Mouse (Mus musculus) midbrain, embryonic 10.5 days (tissue): ENCODE data around the gene Erfe. TPM values are rescaled to one million over a fixed set of nuclear protein-coding genes. Genes with fewer than 3 reads are reported as not detected.

Source experiments
- DNase-seq: peaks from one replicate; pipeline ENCODE4 v3.0.0-alpha.2; 2017; ENCODE audit warnings: low spot score
- H3K27ac ChIP-seq: fragments of 300-500 bp; sonication (generic); replicated peaks from 2 replicates; pipeline ENCODE4 v1.5.1; 2016; ENCODE audit warnings: mild to moderate bottlenecking
- H3K27me3 ChIP-seq: fragments of 300-500 bp; sonication (generic); 2 replicates; pipeline ENCODE4 v1.6.1; 2016; ENCODE audit warnings: low read depth, mild to moderate bottlenecking; ENCODE audit not compliant: poor library complexity, severe bottlenecking
- H3K36me3 ChIP-seq: fragments of 300-500 bp; sonication (generic); 2 replicates; pipeline ENCODE4 v1.6.1; 2016; ENCODE audit warnings: mild to moderate bottlenecking, moderate library complexity
- H3K4me1 ChIP-seq: fragments of 300-500 bp; sonication (generic); 2 replicates; pipeline ENCODE4 v1.6.1; 2016
- H3K4me3 ChIP-seq: fragments of 300-500 bp; sonication (generic); 2 replicates; pipeline ENCODE4 v1.5.1; 2016; ENCODE audit warnings: mild to moderate bottlenecking, moderate library complexity
- H3K9me3 ChIP-seq: fragments of 300-500 bp; sonication (generic); replicated peaks from 2 replicates; pipeline ENCODE4 v1.6.1; 2016; ENCODE audit warnings: mild to moderate bottlenecking
- WGBS: fragments of 180-500 bp; shearing (Covaris S2); methylation state at CpG from one replicate; pipeline ENCODE4 v1.1.7; 2016; 5-methylcytosine and 5-hydroxymethylcytosine counted together
- polyA plus RNA-seq: library from polyadenylated mRNA; unstranded; fragments of >200 nt; fragmentation: Nextera tagmentation; extraction: Ambion mirVana; gene quantifications from 2 replicates; pipeline ENCODE4 v1.2.1, GENCODE M21; 2016

Erfe gene
- polyA plus RNA-seq, 1 experiment from 2014 or later, result 1.2 TPM

DNA sequence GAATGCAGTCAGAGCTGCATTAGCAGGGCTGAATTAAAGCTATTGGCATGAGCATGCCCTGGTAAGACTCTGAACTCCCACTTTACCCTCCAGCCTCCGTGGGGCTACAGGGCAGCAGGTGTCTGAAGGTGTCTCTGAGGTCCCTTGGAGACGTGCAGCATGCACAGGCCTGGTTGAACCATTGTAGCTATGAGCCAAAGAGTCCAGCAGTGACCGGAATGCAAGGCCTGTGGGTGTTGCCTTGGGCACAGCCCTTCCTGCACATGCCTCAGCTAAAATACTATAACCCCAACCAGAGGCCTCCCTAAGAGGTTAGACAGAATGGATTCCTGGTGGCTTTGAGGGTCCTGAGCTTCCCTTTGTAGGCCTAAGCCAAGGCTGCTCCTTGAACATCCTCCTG lies 15.0 kb upstream of the Erfe start:
- Histone ChIP-seq H3K36me3 (no peaks in the 10 kb centered on the region), H3K27me3 (peaks cover 10% of the 10 kb centered on the region), H3K4me1 (peaks cover 10% of the 10 kb centered on the region; the same call in 1 of the 2 replicates), H3K4me3 (no peak overlapping the region), H3K27ac (no peak overlapping the region), H3K9me3 (no peaks in the 10 kb centered on the region)
- DNase-seq, result no peak
- WGBS, result 84% methylated on average over 3 of the region's 3 CpGs

DNA sequence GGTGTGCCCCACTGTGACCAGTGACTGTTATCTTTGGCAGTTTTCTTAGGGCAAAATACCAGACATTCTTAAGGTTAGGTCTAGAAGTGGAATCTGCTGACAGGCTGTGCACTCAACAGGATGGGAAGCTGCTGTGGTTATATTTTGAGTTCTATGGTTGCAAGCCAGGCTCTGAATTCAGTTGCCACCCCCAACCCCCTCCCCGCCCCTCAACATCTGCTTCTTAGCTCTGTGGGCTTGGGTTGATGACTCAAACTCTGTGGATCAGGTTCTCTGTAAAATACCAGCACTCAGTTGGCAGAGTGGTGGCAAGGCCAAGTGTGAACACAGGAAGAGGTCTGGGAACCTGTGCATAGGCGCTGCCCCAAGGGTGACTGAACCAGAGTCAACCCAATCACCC lies 14.0 kb upstream of the Erfe start:
- Histone ChIP-seq H3K4me3 (no peak overlapping the region), H3K4me1 (peaks cover 10% of the 10 kb centered on the region; the same call in 1 of the 2 replicates), H3K27me3 (no peaks in the 10 kb centered on the region; the same call in 1 of the 2 replicates), H3K27ac (no peak overlapping the region), H3K36me3 (no peaks in the 10 kb centered on the region), H3K9me3 (no peaks in the 10 kb centered on the region)
- DNase-seq, result no peak
- WGBS, result 95% methylated on average over 2 of the region's 2 CpGs

DNA sequence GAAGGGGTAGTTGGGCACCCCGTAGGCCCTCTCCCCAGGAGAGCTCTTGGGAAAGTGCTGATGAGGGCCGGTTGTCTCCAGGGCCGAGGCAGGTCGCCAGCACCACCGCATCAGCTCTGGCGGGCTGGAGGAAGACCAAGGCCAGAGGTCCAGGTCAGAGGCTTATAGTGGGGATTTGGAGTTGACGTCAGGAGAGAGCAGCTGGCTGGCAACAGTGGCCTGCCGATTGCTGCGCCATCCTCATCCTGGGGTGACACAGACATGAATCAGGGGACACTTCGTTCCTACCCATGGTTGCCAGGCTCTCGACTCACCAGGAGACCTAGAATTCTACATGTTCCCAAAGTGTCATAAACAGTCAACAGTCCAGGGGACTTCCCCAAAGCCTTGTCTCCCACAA lies 10.1 kb upstream of the Erfe start:
- DNase-seq, result no peak
- 90% methylated on average over 11 of the region's 11 CpGs for WGBS
- Histone ChIP-seq H3K4me3 (no peak overlapping the region), H3K9me3 (no peaks in the 10 kb centered on the region), H3K27me3 (no peaks in the 10 kb centered on the region), H3K27ac (no peak overlapping the region), H3K4me1 (peaks cover 6% of the 10 kb centered on the region; the same call in 1 of the 2 replicates), H3K36me3 (no peaks in the 10 kb centered on the region)

DNA sequence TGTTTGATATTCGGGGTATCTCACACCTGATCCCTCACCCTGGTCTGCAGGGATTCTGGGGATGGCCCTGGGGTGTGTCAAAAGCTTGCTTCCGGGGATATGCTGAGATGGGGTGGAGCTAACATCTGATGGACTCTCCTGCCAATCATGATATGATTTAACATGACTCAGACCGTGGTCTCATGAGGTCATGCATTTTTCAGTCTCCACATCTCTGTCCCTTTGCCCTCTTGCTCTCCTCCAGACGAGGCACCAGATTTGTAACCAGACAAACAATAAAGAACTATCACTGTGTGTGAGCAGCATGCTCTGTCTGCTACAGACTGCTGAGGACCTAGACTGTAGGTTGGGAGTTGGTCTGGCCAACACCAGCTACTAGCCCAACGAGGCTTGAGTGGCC lies 4.1 kb upstream of the Erfe start:
- WGBS, result 85% methylated on average over 5 of the region's 5 CpGs
- H3K4me1 ChIP-seq, result peaks cover 16% of the 10 kb centered on the region
- H3K9me3 ChIP-seq, result peaks cover 19% of the 10 kb centered on the region; the same call in 1 of the 2 replicates
- H3K36me3 ChIP-seq, result no peaks in the 10 kb centered on the region
- no peak overlapping the region for H3K27ac ChIP-seq
- H3K27me3 ChIP-seq, result peaks cover 25% of the 10 kb centered on the region
- no peak for DNase-seq
- no peak overlapping the region for H3K4me3 ChIP-seq

DNA sequence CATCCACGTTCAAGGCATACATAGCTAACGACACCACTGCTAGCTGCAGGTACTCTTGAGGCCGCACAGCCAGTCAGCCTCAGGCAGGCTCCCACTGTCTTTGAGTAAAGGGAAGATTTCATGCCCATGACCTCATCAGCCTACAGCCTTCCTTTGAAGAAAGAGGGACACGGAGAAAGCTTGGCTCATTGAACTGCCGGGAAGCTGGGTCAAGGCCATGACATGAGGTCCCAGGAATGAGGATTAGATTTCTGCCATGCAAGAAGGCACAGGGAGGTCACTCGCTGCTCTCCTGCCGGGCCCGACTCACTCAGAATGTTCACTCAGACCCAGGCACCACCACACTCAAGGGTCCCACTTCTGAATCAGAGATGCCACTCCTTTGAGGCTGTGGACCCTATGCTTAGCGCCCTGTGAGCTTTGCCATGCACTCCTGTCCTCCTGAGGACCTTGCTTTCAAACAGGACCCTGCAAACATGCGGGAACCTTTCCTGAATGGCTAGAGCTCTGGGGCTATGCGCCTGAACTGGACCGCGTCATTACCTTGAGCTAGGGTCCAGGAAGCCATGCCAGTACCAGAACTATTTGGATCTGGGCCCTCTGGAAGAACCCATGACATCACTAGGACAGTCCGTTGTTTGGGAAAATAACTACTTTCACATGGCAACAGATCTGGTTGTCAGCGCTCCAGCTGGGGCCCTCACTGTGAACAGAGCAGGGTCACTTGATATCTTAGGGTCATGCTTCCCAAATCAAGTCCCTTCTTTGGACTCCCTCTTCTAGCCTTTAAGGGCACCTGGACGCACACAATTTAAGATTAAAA lies 1.2 kb upstream of the Erfe start:
- Histone ChIP-seq H3K27ac (no peak overlapping the region), H3K4me1 (peaks cover 16% of the 10 kb centered on the region), H3K36me3 (peaks cover 6% of the 10 kb centered on the region), H3K9me3 (peaks cover 19% of the 10 kb centered on the region; the same call in 1 of the 2 replicates), H3K27me3 (peaks cover 38% of the 10 kb centered on the region), H3K4me3 (no peak overlapping the region)
- WGBS, result 92% methylated on average over 16 of the region's 16 CpGs
- DNase-seq, result no peak

DNA sequence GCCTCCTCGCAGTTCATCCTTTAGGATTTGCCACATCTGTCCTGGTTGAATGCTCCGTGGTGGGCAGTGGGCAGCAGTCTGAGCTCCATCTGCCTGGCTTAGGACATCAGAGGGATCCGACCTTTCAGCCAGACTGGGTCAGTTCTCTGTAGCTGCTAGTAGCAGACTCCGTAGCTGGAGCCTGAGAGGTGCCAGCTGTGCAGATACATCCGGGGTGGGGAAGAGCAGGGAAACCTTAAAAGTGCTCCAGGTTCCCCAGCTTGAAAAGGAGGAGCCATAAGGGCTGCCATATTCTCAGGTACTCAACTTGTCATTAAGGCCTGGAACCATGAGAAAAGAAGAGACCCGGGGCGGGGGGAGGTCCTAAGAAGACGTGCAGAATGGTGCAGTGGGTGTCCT lies 415 bp upstream of the Erfe start:
- Histone ChIP-seq H3K27me3 (peaks cover 38% of the 10 kb centered on the region), H3K4me1 (peaks cover 16% of the 10 kb centered on the region), H3K4me3 (peak overlapping the region; percentile 59), H3K9me3 (peaks cover 19% of the 10 kb centered on the region; the same call in 1 of the 2 replicates), H3K36me3 (peaks cover 14% of the 10 kb centered on the region), H3K27ac (peak overlapping the region; percentile 77)
- WGBS, result 24% methylated on average over 8 of the region's 8 CpGs
- DNase-seq, result no peak

DNA sequence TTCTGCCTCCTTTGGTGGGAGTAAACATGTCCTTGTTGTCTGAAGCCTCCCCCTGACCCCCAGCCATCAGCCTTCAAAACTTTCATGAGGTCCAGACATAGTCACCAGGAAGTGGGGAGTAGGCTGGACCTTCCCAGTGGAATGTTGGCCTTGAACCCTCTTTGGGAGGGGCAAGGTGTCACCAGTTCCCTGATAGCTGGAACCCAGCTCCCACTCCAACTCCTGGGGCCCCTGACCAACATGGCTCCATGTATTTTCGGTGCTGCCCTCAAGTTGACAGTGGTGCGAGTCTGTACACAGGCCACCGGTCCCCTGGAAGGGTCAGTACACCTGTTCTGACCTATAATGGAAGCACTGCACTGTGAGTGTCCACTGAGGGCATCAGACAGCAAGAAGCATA lies 1.1 kb downstream of the Erfe start:
- no peak overlapping the region for H3K27ac ChIP-seq
- 92% methylated on average over 3 of the region's 3 CpGs for WGBS

DNA sequence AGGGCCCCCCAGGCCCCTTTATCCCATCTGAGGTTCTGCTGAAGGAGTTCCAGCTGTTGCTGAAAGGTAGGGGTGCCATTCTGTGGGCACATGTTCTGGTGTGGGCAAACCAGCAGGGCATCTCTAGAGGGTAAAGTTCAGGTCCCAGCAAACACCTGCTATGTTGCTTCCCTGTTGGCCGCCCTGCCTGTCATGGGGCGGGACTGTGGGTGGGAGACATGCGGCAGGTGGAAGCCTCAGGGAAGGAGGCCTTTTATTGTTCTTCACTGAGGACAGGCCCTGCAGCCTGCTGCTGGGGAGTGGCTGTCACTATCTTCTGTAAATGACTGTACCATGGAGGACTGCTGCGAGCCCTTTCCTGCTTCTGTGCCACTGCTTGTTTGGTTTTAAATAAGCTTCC lies 3.2 kb downstream of the Erfe start:
- Histone ChIP-seq H3K27ac (no peak overlapping the region), H3K4me3 (no peak overlapping the region), H3K9me3 (0 out of 2 replicates have a peak, but pooled peaks cover 2% of the 10 kb centered on the region), H3K4me1 (peaks cover 16% of the 10 kb centered on the region), H3K27me3 (peaks cover 38% of the 10 kb centered on the region), H3K36me3 (peaks cover 50% of the 10 kb centered on the region)
- DNase-seq, result no peak
- WGBS, result 84% methylated on average over 4 of the region's 4 CpGs

More for the DNA sequence above, 1.1 kb downstream of the Erfe start:
- H3K36me3 ChIP-seq, result peaks cover 29% of the 10 kb centered on the region
- peaks cover 19% of the 10 kb centered on the region; the same call in 1 of the 2 replicates for H3K9me3 ChIP-seq
- no peak for DNase-seq
- no peak overlapping the region for H3K4me3 ChIP-seq
- H3K27me3 ChIP-seq, result peaks cover 38% of the 10 kb centered on the region
- H3K4me1 ChIP-seq, result peaks cover 16% of the 10 kb centered on the region

DNA sequence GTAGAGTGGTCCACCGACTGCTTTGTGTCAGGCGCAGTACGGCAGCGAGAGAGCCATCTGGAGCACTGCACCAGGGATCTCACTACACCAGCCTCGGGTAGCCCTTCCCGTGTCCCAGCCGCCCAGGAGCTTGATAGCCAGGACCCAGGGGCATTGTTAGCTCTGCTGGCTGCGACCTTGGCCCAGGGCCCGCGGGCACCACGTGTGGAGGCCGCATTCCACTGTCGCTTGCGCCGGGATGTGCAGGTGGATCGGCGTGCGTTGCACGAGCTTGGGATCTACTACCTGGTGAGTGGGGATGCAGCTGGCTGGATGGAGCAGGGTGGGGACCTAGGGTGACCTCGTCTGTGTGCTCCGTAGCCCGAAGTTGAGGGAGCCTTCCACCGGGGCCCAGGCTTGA lies 3.8 kb downstream of the Erfe start:
- H3K27ac ChIP-seq, result no peak overlapping the region

DNA sequence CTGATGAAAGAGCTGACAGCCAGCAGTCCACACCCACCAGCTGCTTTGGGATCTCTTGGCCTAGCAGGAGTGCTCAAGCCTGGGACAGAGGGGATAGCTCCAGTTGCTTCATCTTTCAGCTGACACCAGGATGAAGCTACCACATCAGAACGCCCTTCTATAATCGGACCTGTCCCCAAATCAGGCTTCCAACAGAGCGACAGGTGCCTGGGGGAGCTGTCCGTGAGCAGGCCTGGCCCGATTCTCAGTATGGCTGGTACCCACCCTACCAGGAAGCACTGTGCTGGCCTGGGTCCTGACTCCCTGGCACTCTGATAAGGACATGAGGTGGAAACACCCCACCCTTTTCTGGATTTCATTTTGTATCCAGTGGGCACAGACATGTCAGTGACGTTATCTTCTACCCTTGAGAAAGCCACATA lies 7.2 kb downstream of the Erfe start:
- no peaks in the 10 kb centered on the region for H3K4me1 ChIP-seq
- DNase-seq, result no peak
- H3K27ac ChIP-seq, result no peak overlapping the region
- H3K9me3 ChIP-seq, result no peaks in the 10 kb centered on the region
- WGBS, result 95% methylated on average over 6 of the region's 6 CpGs
- no peak overlapping the region for H3K4me3 ChIP-seq
- peaks cover 90% of the 10 kb centered on the region for H3K36me3 ChIP-seq
- no peaks in the 10 kb centered on the region for H3K27me3 ChIP-seq

More for the DNA sequence above, 3.8 kb downstream of the Erfe start:
- peaks cover 33% of the 10 kb centered on the region for H3K27me3 ChIP-seq
- no peaks in the 10 kb centered on the region for H3K9me3 ChIP-seq
- H3K4me3 ChIP-seq, result no peak overlapping the region
- peaks cover 16% of the 10 kb centered on the region for H3K4me1 ChIP-seq
- H3K36me3 ChIP-seq, result peaks cover 56% of the 10 kb centered on the region
- no peak for DNase-seq
- WGBS, result 89% methylated on average over 23 of the region's 23 CpGs

DNA sequence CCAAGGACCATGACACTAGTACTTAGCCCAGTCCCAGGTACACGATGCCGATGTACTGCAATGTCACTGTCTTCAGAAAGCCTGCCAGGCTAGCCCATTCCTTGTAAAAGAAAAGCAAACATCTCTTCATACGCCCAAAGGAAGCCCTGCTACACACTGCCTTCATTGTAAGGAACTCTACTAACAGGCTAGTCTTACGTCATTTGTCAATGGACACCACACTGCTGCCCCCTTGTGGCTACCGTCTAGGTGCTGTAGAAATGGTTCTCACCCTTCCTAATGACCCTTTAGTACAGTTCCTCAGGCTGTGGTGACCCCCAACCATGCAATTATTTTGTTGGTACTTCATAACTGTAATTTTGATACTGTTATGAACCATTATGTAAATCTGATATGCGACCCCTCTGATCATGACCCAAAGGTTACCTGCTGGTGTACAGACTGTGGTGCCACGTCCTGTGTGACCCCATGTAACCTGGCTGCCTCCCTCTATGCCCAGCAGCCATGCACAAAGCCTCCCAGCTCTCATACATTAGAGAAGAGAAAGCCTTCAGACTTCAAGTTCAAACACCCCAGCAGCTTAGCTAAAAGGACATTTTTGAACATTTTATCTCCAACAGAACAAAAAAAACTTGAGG lies 14.3 kb downstream of the Erfe start:
- Histone ChIP-seq H3K4me3 (no peak overlapping the region), H3K36me3 (peaks cover 97% of the 10 kb centered on the region), H3K27ac (no peak overlapping the region), H3K9me3 (no peaks in the 10 kb centered on the region), H3K4me1 (no peaks in the 10 kb centered on the region), H3K27me3 (no peaks in the 10 kb centered on the region)
- DNase-seq, result peak; percentile 72
- 68% methylated on average over 7 of the region's 7 CpGs for WGBS

DNA sequence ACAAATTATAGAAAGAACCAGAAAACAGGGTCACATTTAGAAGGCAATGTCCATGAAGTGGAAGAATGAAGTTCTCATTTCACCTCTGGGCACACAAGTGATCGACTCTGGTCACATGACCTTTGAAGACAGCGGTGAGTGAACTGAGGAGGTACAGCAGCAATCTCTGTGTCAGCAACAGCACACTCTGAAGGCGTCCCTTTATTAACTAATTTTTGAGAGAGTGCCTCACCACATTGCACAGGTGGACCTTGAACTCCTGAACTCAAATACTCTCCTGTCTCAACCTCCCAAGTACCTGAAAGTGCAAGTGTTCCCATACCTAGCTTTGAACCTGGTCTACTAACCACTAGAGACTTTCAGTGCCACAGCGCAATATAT lies 14.9 kb downstream of the Erfe start:
- no peaks in the 10 kb centered on the region for H3K9me3 ChIP-seq
- no peak for DNase-seq
- H3K4me1 ChIP-seq, result no peaks in the 10 kb centered on the region
- peaks cover 97% of the 10 kb centered on the region for H3K36me3 ChIP-seq
- H3K4me3 ChIP-seq, result no peak overlapping the region
- H3K27ac ChIP-seq, result no peak overlapping the region
- WGBS, result 95% methylated on average over 4 of the region's 4 CpGs
- H3K27me3 ChIP-seq, result no peaks in the 10 kb centered on the region

DNA sequence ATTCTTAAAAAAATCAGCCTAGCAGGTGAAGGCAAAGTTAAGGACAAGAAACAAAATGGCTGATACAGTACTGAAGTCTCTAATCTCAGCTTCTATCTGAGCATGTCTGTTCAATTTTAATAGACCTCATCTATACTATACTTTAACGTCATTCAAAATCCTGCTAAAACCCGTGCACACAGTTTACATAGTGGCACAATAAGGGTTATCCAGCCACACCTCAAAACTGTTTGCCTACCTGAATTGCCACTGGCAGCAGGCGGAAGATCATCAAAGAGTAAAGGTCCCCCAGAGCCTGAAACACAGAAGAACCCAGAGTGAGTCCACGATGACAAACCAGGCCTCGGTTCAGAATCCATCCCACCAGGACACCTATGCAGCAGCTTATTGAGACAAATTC lies 24.1 kb downstream of the Erfe start:
- H3K4me3 ChIP-seq, result no peak overlapping the region

More for the DNA sequence above, 24.1 kb downstream of the Erfe start:
- Histone ChIP-seq H3K36me3 (peaks cover 99% of the 10 kb centered on the region), H3K27ac (no peak overlapping the region), H3K27me3 (no peaks in the 10 kb centered on the region), H3K4me1 (no peaks in the 10 kb centered on the region; the same call in 1 of the 2 replicates), H3K9me3 (no peaks in the 10 kb centered on the region)
- DNase-seq, result no peak
- 95% methylated on average over 5 of the region's 5 CpGs for WGBS
